Mouse (Mus musculus) ES-Bruce4 (cell line): ENCODE measurements at regions not wholly inside any gene's neighbourhood (a gene's known extent, or its start where the extent isn't known, plus 50 kb on each side); places are given as distances from the start of the nearest gene placed in this dataset.

ENCODE experiments used
- CTCF ChIP-seq: IDR thresholded peaks from one replicate; pipeline ENCODE4 v1.8.1; 2011; ENCODE audit warnings: low read depth, low read length
- EP300 ChIP-seq: IDR thresholded peaks from 2 replicates; pipeline ENCODE4 v1.6.1; 2011; ENCODE audit warnings: low read depth, low read length; ENCODE audit not compliant: insufficient read depth
- POLR2A ChIP-seq: IDR thresholded peaks from one replicate; pipeline ENCODE4 v1.8.1; 2011; ENCODE audit warnings: low read length; ENCODE audit not compliant: insufficient read depth

GRCm38 (mm10) chr4:4623840-4624239, 169.3 kb downstream of the Impad1 start:
- TF ChIP-seq POLR2A (no peak), CTCF (no peak), EP300 (no peak)
